Mouse (Mus musculus): ENCODE data around the gene Fam173b. TPM values are rescaled to one million over a fixed set of nuclear protein-coding genes. Genes with fewer than 3 reads are reported as not detected.

Fam173b gene
- polyA plus RNA-seq, 1 experiment from 2014 or later, result 9.7 TPM

DNA sequence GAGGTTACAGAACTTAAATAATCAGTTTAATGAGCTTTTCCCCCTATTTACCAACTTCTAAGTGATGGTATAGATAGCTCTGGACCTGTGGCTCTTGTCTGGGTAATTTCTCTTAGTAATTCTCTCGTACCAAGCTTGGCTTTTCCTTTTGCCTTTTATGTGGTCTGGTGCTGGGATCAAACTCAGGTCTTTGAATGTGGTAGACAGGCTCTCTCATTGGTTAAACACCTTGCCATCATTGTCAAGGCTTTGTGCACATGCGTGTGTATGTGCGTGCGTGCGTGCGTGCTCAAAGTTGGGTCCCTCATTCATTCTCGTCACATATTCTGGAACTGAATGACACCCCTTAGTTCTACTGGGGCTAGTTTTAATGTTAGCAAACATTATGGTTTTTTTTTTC is 49.2 kb downstream of the Fam173b start:
- no peak overlapping the region for H3K4me3 ChIP-seq
- H3K27ac ChIP-seq (replicated peaks), result no peak overlapping the region
- no peak overlapping the region for H3K4me2 ChIP-seq
- no peaks in the 10 kb centered on the region for H3K4me1 ChIP-seq (replicated peaks)
- H3K9ac ChIP-seq, result no peak overlapping the region
- no peaks in the 10 kb centered on the region for H3K9me3 ChIP-seq
- no peaks in the 10 kb centered on the region for H3K27me3 ChIP-seq
- H3K36me3 ChIP-seq, result no peaks in the 10 kb centered on the region
- no peak for ATAC-seq (ENCODE audit: low FRiP score, low read depth)
- 97% methylated on average over 7 of the region's 7 CpGs for WGBS

- WGBS, result 82% methylated on average over 5 of the region's 5 CpGs
- Histone ChIP-seq H3K27ac (replicated peaks) (peak overlapping the region; percentile 50), H3K4me2 (no peak overlapping the region), H3K36me3 (no peaks in the 10 kb centered on the region), H3K9me3 (no peaks in the 10 kb centered on the region), H3K27me3 (no peaks in the 10 kb centered on the region), H3K4me3 (no peak overlapping the region), H3K4me1 (replicated peaks) (peaks cover 8% of the 10 kb centered on the region; the same call in 1 of the 2 replicates), H3K9ac (no peak overlapping the region)
- no peak for ATAC-seq (ENCODE audit: low FRiP score, low read depth)
These were observed 58.6 kb downstream of the Fam173b start for GRCm38 (mm10) chr15:31660133-31660795.

GRCm38 (mm10) chr15:31660844-31661243 is 59.2 kb downstream of the Fam173b start:
- Histone ChIP-seq H3K4me1 (replicated peaks) (peaks cover 8% of the 10 kb centered on the region; the same call in 1 of the 2 replicates), H3K27ac (replicated peaks) (peak overlapping the region; percentile 50), H3K27me3 (no peaks in the 10 kb centered on the region), H3K4me2 (no peak overlapping the region), H3K4me3 (no peak overlapping the region), H3K36me3 (no peaks in the 10 kb centered on the region), H3K9ac (no peak overlapping the region), H3K9me3 (no peaks in the 10 kb centered on the region)
- 54% methylated on average over 9 of the region's 9 CpGs for WGBS
- ATAC-seq (ENCODE audit: low FRiP score, low read depth), result peak; percentile 61; the same call in 1 of the 2 replicates

DNA sequence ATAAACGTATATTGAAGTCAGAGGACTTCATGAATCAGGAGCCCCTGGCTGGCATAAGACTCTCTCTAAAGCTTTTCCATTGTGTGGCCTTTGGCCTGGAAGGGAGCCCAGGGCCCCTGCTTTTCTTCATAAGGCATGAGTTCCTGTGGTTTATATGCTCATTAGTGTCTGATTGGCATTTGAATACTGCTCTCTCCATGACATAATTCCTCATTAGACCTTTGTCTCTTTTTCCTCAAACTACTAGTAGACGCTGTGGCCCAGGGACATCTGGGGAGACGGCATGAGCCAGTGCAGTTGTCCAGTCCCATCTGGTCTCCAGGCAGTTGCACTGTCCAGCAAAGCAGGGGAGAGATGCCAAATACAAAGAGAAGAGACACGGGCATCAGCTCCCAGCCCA is 60.1 kb downstream of the Fam173b start:
- Histone ChIP-seq H3K4me2 (no peak overlapping the region), H3K4me1 (replicated peaks) (peaks cover 8% of the 10 kb centered on the region; the same call in 1 of the 2 replicates), H3K9ac (no peak overlapping the region), H3K27me3 (no peaks in the 10 kb centered on the region), H3K27ac (replicated peaks) (no peak overlapping the region), H3K9me3 (no peaks in the 10 kb centered on the region), H3K4me3 (no peak overlapping the region), H3K36me3 (no peaks in the 10 kb centered on the region)
- 42% methylated on average over 4 of the region's 4 CpGs for WGBS
- ATAC-seq (ENCODE audit: low FRiP score, low read depth), result peak; percentile 46; the same call in 1 of the 2 replicates

- Histone ChIP-seq H3K27ac (replicated peaks) (no peak overlapping the region), H3K9ac (no peak overlapping the region), H3K27me3 (no peaks in the 10 kb centered on the region), H3K9me3 (no peaks in the 10 kb centered on the region), H3K4me1 (replicated peaks) (peaks cover 8% of the 10 kb centered on the region; the same call in 1 of the 2 replicates), H3K4me3 (no peak overlapping the region), H3K4me2 (no peak overlapping the region), H3K36me3 (no peaks in the 10 kb centered on the region)
- WGBS, result 90% methylated on average over 3 of the region's 3 CpGs
- no peak for ATAC-seq (ENCODE audit: low FRiP score, low read depth)
These were observed 61.4 kb downstream of the Fam173b start for GRCm38 (mm10) chr15:31663074-31663473.

Other genes starting within 250 kb of the Fam173b start
- gene Ankrd33b, start 234.1 kb upstream of the Fam173b start, polyA plus RNA-seq (2015; fragmentation: Nextera tagmentation; extraction: Ambion mirVana), result 1.0 and 1.5 TPM in 2 replicates
- 2.6 and 2.8 TPM in 2 replicates for gene Ropn1l, start 148.1 kb upstream of the Fam173b start, polyA plus RNA-seq (2015; fragmentation: Nextera tagmentation; extraction: Ambion mirVana)
- 75.4 and 75.5 TPM in 2 replicates for gene March6, start 70.8 kb upstream of the Fam173b start, polyA plus RNA-seq (2015; fragmentation: Nextera tagmentation; extraction: Ambion mirVana)
- 11.1 and 15.6 TPM in 2 replicates for gene Cmbl, start 36.5 kb upstream of the Fam173b start, polyA plus RNA-seq (2015; fragmentation: Nextera tagmentation; extraction: Ambion mirVana)
- 473 and 479 TPM in 2 replicates for gene Cct5, start within 50 bp of the Fam173b start, polyA plus RNA-seq (2015; fragmentation: Nextera tagmentation; extraction: Ambion mirVana)

All from hindbrain, embryonic 15.5 days (tissue).